Mouse (Mus musculus) cerebellum, adult 2 months (tissue): ENCODE measurements around the gene Gas1.

ENCODE experiments used
- CTCF ChIP-seq: fragments of 200-500 bp; IDR thresholded peaks from 2 replicates; pipeline ENCODE4 v1.5.1; 2011; ENCODE audit warnings: low read depth, mild to moderate bottlenecking, control low read depth, low read length, moderate library complexity, borderline replicate concordance; ENCODE audit not compliant: insufficient read depth
- POLR2A ChIP-seq: fragments of 200-500 bp; IDR thresholded peaks from 2 replicates; pipeline ENCODE4 v1.6.1; 2011; ENCODE audit warnings: low read length, control low read depth, borderline replicate concordance; ENCODE audit not compliant: insufficient read depth

- TF ChIP-seq CTCF = peak; percentile 95
- no peak for TF ChIP-seq POLR2A
Observed at GRCm38 (mm10) chr13:60178416-60178815, 1.3 kb upstream of the Gas1 start.
